Mouse (Mus musculus) CH12.LX (cell line): ENCODE measurements at regions not wholly inside any gene's neighbourhood (a gene's known extent, or its start where the extent isn't known, plus 50 kb on each side); places are given as distances from the start of the nearest gene placed in this dataset.

ENCODE experiments used
- DNase-seq: peaks from one replicate; pipeline ENCODE4 v3.0.0-alpha.2; 2013; ENCODE audit errors: extremely low read depth
- H3K27ac ChIP-seq: 2 replicates; pipeline ENCODE4 v1.5.1; 2012; ENCODE audit warnings: low read depth, mild to moderate bottlenecking, control low read depth, moderate library complexity; ENCODE audit not compliant: insufficient read depth
- H3K27me3 ChIP-seq: replicated peaks from 2 replicates; pipeline ENCODE3; 2012; ENCODE audit warnings: inconsistent platforms
- H3K36me3 ChIP-seq, 2 experiments: replicated peaks in 1 of 2; 2 replicates each; pipeline versions ENCODE3 to v1.6.1; 2012; ENCODE audit warnings: inconsistent platforms in 1 of 2, low read length in 1 of 2, mild to moderate bottlenecking in 1 of 2, mixed read lengths in 1 of 2, moderate library complexity in 1 of 2; ENCODE audit not compliant: control insufficient read depth in 1 of 2, insufficient read depth in 1 of 2
- H3K4me1 ChIP-seq, 2 experiments: 2 replicates each; pipeline ENCODE4 v1.6.1; 2012; ENCODE audit warnings: inconsistent platforms in 1 of 2, moderate library complexity in 1 of 2; ENCODE audit not compliant: insufficient read depth in 2 of 2, control insufficient read depth in 1 of 2
- H3K4me2 ChIP-seq: 2 replicates; pipeline ENCODE4 v1.6.1; 2012; ENCODE audit warnings: low read depth, mild to moderate bottlenecking, control low read depth; ENCODE audit not compliant: poor library complexity, insufficient read depth, severe bottlenecking
- H3K4me3 ChIP-seq, 3 experiments: fragments of 150-350 bp in 1 of 3; sonication (generic) in 1 of 3; replicated peaks in 1 of 3; 2 replicates each; pipeline versions ENCODE3 to v1.5.1; 2011 to 2012; ENCODE audit warnings: low read depth in 2 of 3, low read length in 2 of 3, mild to moderate bottlenecking in 2 of 3, moderate library complexity in 2 of 3, control low read depth in 1 of 3, improper control_type of control experiment in 1 of 3, inconsistent platforms in 1 of 3, mixed read lengths in 1 of 3; ENCODE audit not compliant: poor library complexity in 1 of 3
- H3K79me2 ChIP-seq: replicated peaks from 2 replicates; pipeline ENCODE4 v1.6.1; 2012; ENCODE audit warnings: mild to moderate bottlenecking, moderate library complexity; ENCODE audit not compliant: control insufficient read depth, poor library complexity, insufficient read depth, severe bottlenecking; ENCODE audit errors: extremely low read depth
- H3K9ac ChIP-seq: 2 replicates; pipeline ENCODE4 v1.6.1; 2012; ENCODE audit warnings: low read depth, mild to moderate bottlenecking, control low read depth, moderate library complexity; ENCODE audit not compliant: insufficient read depth
- H3K9me3 ChIP-seq: replicated peaks from 2 replicates; pipeline ENCODE3; 2012; ENCODE audit warnings: low read length, inconsistent platforms, mixed read lengths
- CTCF ChIP-seq, 2 experiments: IDR thresholded peaks in 1 of 2; conservative IDR thresholded peaks in 1 of 2; 2 replicates each; pipeline ENCODE4 v1.5.1; 2011 to 2012; ENCODE audit warnings: low read depth in 2 of 2, low read length in 2 of 2, improper control_type of control experiment in 1 of 2, inconsistent platforms in 1 of 2, mild to moderate bottlenecking in 1 of 2, moderate library complexity in 1 of 2
- ELF1 ChIP-seq: IDR thresholded peaks from 2 replicates; pipeline ENCODE4 v1.6.1; 2014; ENCODE audit warnings: low read depth, mild to moderate bottlenecking, inconsistent platforms, low read length, improper control_type of control experiment
- EP300 ChIP-seq: IDR thresholded peaks from 2 replicates; pipeline ENCODE4 v1.6.1; 2011; ENCODE audit warnings: low read length, improper control_type of control experiment
- ETS1 ChIP-seq: conservative IDR thresholded peaks from 2 replicates; pipeline ENCODE4 v1.6.1; 2012; ENCODE audit warnings: low read depth, mild to moderate bottlenecking, inconsistent platforms, low read length, improper control_type of control experiment, moderate library complexity
- HCFC1 ChIP-seq: IDR thresholded peaks from 2 replicates; pipeline ENCODE4 v1.6.1; 2012; ENCODE audit warnings: low read depth, mild to moderate bottlenecking, inconsistent platforms, low read length, improper control_type of control experiment
- IRF4 ChIP-seq: IDR thresholded peaks from 2 replicates; pipeline ENCODE4 v1.6.1; 2014; ENCODE audit warnings: low read depth, mild to moderate bottlenecking, inconsistent platforms, low read length, improper control_type of control experiment
- JUND ChIP-seq: conservative IDR thresholded peaks from 2 replicates; pipeline ENCODE4 v1.6.1; 2011; ENCODE audit warnings: low read depth, low read length, improper control_type of control experiment
- KAT2A ChIP-seq: IDR thresholded peaks from 2 replicates; pipeline ENCODE4 v1.6.1; 2012; ENCODE audit warnings: low read length, improper control_type of control experiment, inconsistent platforms; ENCODE audit not compliant: insufficient replicate concordance
- POLR2A ChIP-seq: IDR thresholded peaks from 2 replicates; pipeline ENCODE4 v1.6.1; 2011; ENCODE audit warnings: low read depth, mild to moderate bottlenecking, improper control_type of control experiment, low read length
- RAD21 ChIP-seq: IDR thresholded peaks from 2 replicates; pipeline ENCODE4 v1.6.1; 2011; ENCODE audit warnings: low read depth, mild to moderate bottlenecking, low read length, improper control_type of control experiment, moderate library complexity
- SIN3A ChIP-seq: IDR thresholded peaks from 2 replicates; pipeline ENCODE4 v1.6.1; 2012; ENCODE audit warnings: low read length, improper control_type of control experiment, inconsistent platforms
- SMC3 ChIP-seq: IDR thresholded peaks from 2 replicates; pipeline ENCODE4 v1.6.1; 2011; ENCODE audit warnings: low read depth, low read length, improper control_type of control experiment
- TBP ChIP-seq: conservative IDR thresholded peaks from 2 replicates; pipeline ENCODE4 v1.6.1; 2011; ENCODE audit warnings: low read depth, low read length, improper control_type of control experiment
- USF1 ChIP-seq: IDR thresholded peaks from 2 replicates; pipeline ENCODE4 v1.6.1; 2014; ENCODE audit warnings: low read depth, mild to moderate bottlenecking, inconsistent platforms, low read length, improper control_type of control experiment
- ZC3H11A ChIP-seq: IDR thresholded peaks from 2 replicates; pipeline ENCODE4 v1.6.1; 2012; ENCODE audit warnings: low read depth, mild to moderate bottlenecking, inconsistent platforms, low read length, improper control_type of control experiment
- dilution Hi-C: fragments of 300-500 bp; cut with MboI; formaldehyde crosslinking; loops from 2 replicates; pipeline ENCODE4 v1.14.3; 2020; ENCODE audit warnings: low sequenced_read_pairs; ENCODE audit not compliant: extremely low pct_unique_long_range_greater_than_20kb, extremely low pct_ligation_motif_present
- in situ Hi-C: fragments of 300-500 bp; cut with MboI; formaldehyde crosslinking; loops from 3 replicates; pipeline ENCODE4 v1.14.3; 2019; ENCODE audit warnings: low sequenced_read_pairs, low pct_ligation_motif_present, low pct_unique_long_range_greater_than_20kb, mixed read lengths

- Histone ChIP-seq H3K79me2 (no peaks in the 10 kb centered on the region), H3K4me1 (peaks cover 0 to 4% of the 10 kb centered on the region in 2 experiments; a peak in 1 of 4 replicates)
- dilution Hi-C loops = no loop called here
- TF ChIP-seq SIN3A (no peak), HCFC1 (no peak), ELF1 (no peak), RAD21 (peak; percentile 67), ZC3H11A (no peak), KAT2A (no peak), CTCF (conservative IDR thresholded peaks at IDR 0.05 in 1 of 2, IDR thresholded peaks at IDR 0.05 in 1 of 2; ENCODE audit: low read depth in 2 of 2, low read length in 2 of 2) (peak in 1 of 2 experiments; percentile 50; a peak in 2 of 4 replicates), ETS1 (no peak), SMC3 (peak; percentile 38)
- TF ChIP-seq, all 38 proteins: peak for 3
- H3K27ac ChIP-seq = no peak overlapping the region
- DNase-seq = peak; percentile 33
- in situ Hi-C loops = no loop called here
- H3K4me2 ChIP-seq = no peak overlapping the region
- no peak overlapping the region for H3K9ac ChIP-seq
- H3K9me3 ChIP-seq = no peaks in the 10 kb centered on the region
- H3K36me3 ChIP-seq = no peaks in the 10 kb centered on the region
- no peaks in the 10 kb centered on the region for H3K27me3 ChIP-seq
- H3K4me3 ChIP-seq = no peak overlapping the region
Measured at GRCm38 (mm10) chr9:92950092-92950491, 408.1 kb downstream of the Plod2 start.

GRCm38 (mm10) chr9:92963275-92963674, 421.3 kb downstream of the Plod2 start:
- dilution Hi-C loops (no loop called here), in situ Hi-C loops (no loop called here)
- TF ChIP-seq EP300 (peak; percentile 72), CTCF (conservative IDR thresholded peaks at IDR 0.05 in 1 of 2, IDR thresholded peaks at IDR 0.05 in 1 of 2; ENCODE audit: low read depth in 2 of 2, low read length in 2 of 2) (no peak), IRF4 (peak; percentile 74), POLR2A (no peak), ETS1 (no peak), USF1 (no peak), JUND (no peak)

GRCm38 (mm10) chr9:92991759-92992158, 449.7 kb downstream of the Plod2 start:
- H3K27ac ChIP-seq = no peak overlapping the region
- H3K36me3 ChIP-seq = no peaks in the 10 kb centered on the region
- H3K79me2 ChIP-seq = no peaks in the 10 kb centered on the region
- H3K9ac ChIP-seq = no peak overlapping the region
- H3K4me1 ChIP-seq = no peaks in the 10 kb centered on the region
- TF ChIP-seq TBP = no peak
- TF ChIP-seq JUND = 0 out of 2 replicates have a peak, but pooled peaks have one; percentile 13
- no peak overlapping the region for H3K4me3 ChIP-seq
- in situ Hi-C loops = no loop called here
- H3K9me3 ChIP-seq = peaks cover 7% of the 10 kb centered on the region
- no peaks in the 10 kb centered on the region for H3K27me3 ChIP-seq
- dilution Hi-C loops = no loop called here
- H3K4me2 ChIP-seq = no peak overlapping the region
- peak; percentile 16 for DNase-seq

More at GRCm38 (mm10) chr9:92963275-92963674, 421.3 kb downstream of the Plod2 start:
- H3K4me1 ChIP-seq = peaks cover 0 to 18% of the 10 kb centered on the region in 2 experiments; a peak in 2 of 4 replicates
- no peak overlapping the region for H3K27ac ChIP-seq
- H3K9ac ChIP-seq = no peak overlapping the region
- no peaks in the 10 kb centered on the region for H3K36me3 ChIP-seq
- no peak overlapping the region for H3K4me2 ChIP-seq
- no peak overlapping the region for H3K4me3 ChIP-seq
- H3K79me2 ChIP-seq = no peaks in the 10 kb centered on the region
- DNase-seq = peak; percentile 74
- H3K9me3 ChIP-seq = no peaks in the 10 kb centered on the region
- no peaks in the 10 kb centered on the region for H3K27me3 ChIP-seq
